Mouse (Mus musculus) MEL (cell line): ENCODE data around the gene Nkx2-9. TPM values are rescaled to one million over a fixed set of nuclear protein-coding genes. Genes with fewer than 3 reads are reported as not detected.

ENCODE experiments used
- DNase-seq: peaks from one replicate; pipeline ENCODE4 v3.0.0; 2011; ENCODE audit warnings: low read depth, low spot score
- H3K27ac ChIP-seq: 2 replicates; pipeline ENCODE4 v1.5.1; 2012; ENCODE audit warnings: low read depth, mild to moderate bottlenecking, control low read depth, low read length, moderate library complexity; ENCODE audit not compliant: control insufficient read depth
- H3K27me3 ChIP-seq, 2 experiments: fragments of 150-350 bp in 1 of 2; sonication (generic) in 1 of 2; 2 replicates each; pipeline ENCODE4 v1.6.1; 2012; ENCODE audit warnings: low read length in 2 of 2, mild to moderate bottlenecking in 2 of 2, improper control_type of control experiment in 1 of 2, moderate library complexity in 1 of 2; ENCODE audit not compliant: insufficient read depth in 2 of 2, control insufficient read depth in 1 of 2
- H3K36me3 ChIP-seq, 2 experiments: 2 replicates each; pipeline ENCODE4 v1.6.1; 2012 to 2014; ENCODE audit warnings: low read length in 2 of 2, improper control_type of control experiment in 1 of 2, inconsistent platforms in 1 of 2, mild to moderate bottlenecking in 1 of 2; ENCODE audit not compliant: insufficient read depth in 2 of 2, control insufficient read depth in 1 of 2
- H3K4me1 ChIP-seq, 2 experiments: fragments of 150-350 bp in 1 of 2; sonication (generic) in 1 of 2; 2 replicates each; pipeline ENCODE4 v1.6.1; 2012; ENCODE audit warnings: low read length in 2 of 2, improper control_type of control experiment in 1 of 2, mild to moderate bottlenecking in 1 of 2; ENCODE audit not compliant: insufficient read depth in 2 of 2, control insufficient read depth in 1 of 2
- H3K4me3 ChIP-seq, 2 experiments: fragments of 150-350 bp in 1 of 2; sonication (generic) in 1 of 2; 2 replicates each; pipeline ENCODE4 v1.5.1; 2012; ENCODE audit warnings: low read depth in 2 of 2, low read length in 2 of 2, mild to moderate bottlenecking in 2 of 2, moderate library complexity in 2 of 2, control low read depth in 1 of 2, improper control_type of control experiment in 1 of 2; ENCODE audit not compliant: control insufficient read depth in 1 of 2, insufficient read depth in 1 of 2
- H3K79me2 ChIP-seq: 2 replicates; pipeline ENCODE4 v1.6.1; 2012; ENCODE audit warnings: mild to moderate bottlenecking, low read length, moderate library complexity; ENCODE audit not compliant: control insufficient read depth, poor library complexity, insufficient read depth
- H3K9ac ChIP-seq: 2 replicates; pipeline ENCODE4 v1.6.1; 2012; ENCODE audit warnings: low read depth, mild to moderate bottlenecking, control low read depth, low read length, moderate library complexity; ENCODE audit not compliant: control insufficient read depth, poor library complexity, severe bottlenecking
- H3K9me3 ChIP-seq: fragments of 150-350 bp; sonication (generic); replicated peaks from 2 replicates; pipeline ENCODE4 v1.6.1; 2012; ENCODE audit warnings: mild to moderate bottlenecking, low read length, improper control_type of control experiment, moderate library complexity; ENCODE audit not compliant: insufficient read depth
- CHD1 ChIP-seq: IDR thresholded peaks from 2 replicates; pipeline ENCODE4 v1.6.1; 2012; ENCODE audit warnings: low read depth, mild to moderate bottlenecking, inconsistent platforms, low read length, improper control_type of control experiment
- CHD2 ChIP-seq: IDR thresholded peaks from 2 replicates; pipeline ENCODE4 v1.6.1; 2011; ENCODE audit warnings: low read length, improper control_type of control experiment
- CTCF ChIP-seq, 3 experiments: IDR thresholded peaks in 2 of 3; conservative IDR thresholded peaks in 1 of 3; 2 replicates each; pipeline ENCODE4 v1.5.1; 2011 to 2012; ENCODE audit warnings: low read length in 3 of 3, low read depth in 2 of 3, mild to moderate bottlenecking in 2 of 3, improper control_type of control experiment in 1 of 3, inconsistent platforms in 1 of 3, mixed read lengths in 1 of 3, moderate library complexity in 1 of 3; ENCODE audit not compliant: control insufficient read depth in 1 of 3, insufficient read depth in 1 of 3, poor library complexity in 1 of 3, severe bottlenecking in 1 of 3
- E2F4 ChIP-seq: IDR thresholded peaks from 2 replicates; pipeline ENCODE4 v1.6.1; 2011; ENCODE audit warnings: low read depth, low read length, improper control_type of control experiment, borderline replicate concordance
- EP300 ChIP-seq, 2 experiments: IDR thresholded peaks; 2 replicates each; pipeline ENCODE4 v1.6.1; 2011; ENCODE audit warnings: improper control_type of control experiment in 2 of 2, low read length in 2 of 2, low read depth in 1 of 2, mild to moderate bottlenecking in 1 of 2
- GATA1 ChIP-seq: IDR thresholded peaks from 2 replicates; pipeline ENCODE4 v1.6.1; 2011; ENCODE audit warnings: low read depth, low read length, improper control_type of control experiment
- MAFK ChIP-seq: IDR thresholded peaks from 2 replicates; pipeline ENCODE4 v1.6.1; 2011; ENCODE audit warnings: low read depth, mild to moderate bottlenecking, low read length, improper control_type of control experiment, borderline replicate concordance
- MAX ChIP-seq: IDR thresholded peaks from 2 replicates; pipeline ENCODE4 v1.6.1; 2011; ENCODE audit warnings: low read length, improper control_type of control experiment
- MAZ ChIP-seq: IDR thresholded peaks from 2 replicates; pipeline ENCODE4 v1.6.1; 2012; ENCODE audit warnings: low read depth, mild to moderate bottlenecking, inconsistent platforms, low read length, improper control_type of control experiment
- MYB ChIP-seq: IDR thresholded peaks from 2 replicates; pipeline ENCODE4 v1.6.1; 2011; ENCODE audit warnings: mild to moderate bottlenecking, low read depth, low read length, improper control_type of control experiment
- NRF1 ChIP-seq: IDR thresholded peaks from 2 replicates; pipeline ENCODE4 v1.6.1; 2014; ENCODE audit warnings: low read depth, mild to moderate bottlenecking, inconsistent platforms, low read length, improper control_type of control experiment, moderate library complexity; ENCODE audit not compliant: poor library complexity, insufficient read depth, severe bottlenecking
- POLR2AphosphoS2 ChIP-seq: IDR thresholded peaks from 2 replicates; pipeline ENCODE4 v1.6.1; 2011; ENCODE audit warnings: low read length, improper control_type of control experiment
- POLR2AphosphoS5 ChIP-seq: IDR thresholded peaks from 2 replicates; pipeline ENCODE4 v1.6.1; 2012; ENCODE audit warnings: low read depth, borderline replicate concordance, mild to moderate bottlenecking, inconsistent platforms, low read length, moderate library complexity, mixed read lengths
- RAD21 ChIP-seq: IDR thresholded peaks from 2 replicates; pipeline ENCODE4 v1.6.1; 2011; ENCODE audit warnings: mild to moderate bottlenecking, low read depth, low read length, improper control_type of control experiment
- SMC3 ChIP-seq: IDR thresholded peaks from 2 replicates; pipeline ENCODE4 v1.6.1; 2011; ENCODE audit warnings: low read depth, low read length, improper control_type of control experiment
- TAL1 ChIP-seq: IDR thresholded peaks from 2 replicates; pipeline ENCODE4 v1.6.1; 2012; ENCODE audit warnings: mild to moderate bottlenecking, inconsistent platforms, low read length, moderate library complexity, mixed read lengths
- TCF12 ChIP-seq: IDR thresholded peaks from 2 replicates; pipeline ENCODE4 v1.6.1; 2014; ENCODE audit warnings: low read depth, mild to moderate bottlenecking, inconsistent platforms, low read length, improper control_type of control experiment, moderate library complexity
- UBTF ChIP-seq: IDR thresholded peaks from 2 replicates; pipeline ENCODE4 v1.6.1; 2012; ENCODE audit warnings: low read depth, mild to moderate bottlenecking, inconsistent platforms, low read length, improper control_type of control experiment, moderate library complexity, borderline replicate concordance; ENCODE audit not compliant: insufficient read depth
- ZC3H11A ChIP-seq: IDR thresholded peaks from 2 replicates; pipeline ENCODE4 v1.6.1; 2012; ENCODE audit warnings: low read depth, mild to moderate bottlenecking, inconsistent platforms, low read length, improper control_type of control experiment
- ZKSCAN1 ChIP-seq: IDR thresholded peaks from 2 replicates; pipeline ENCODE4 v1.6.1; 2012; ENCODE audit warnings: low read depth, mild to moderate bottlenecking, inconsistent platforms, low read length, improper control_type of control experiment, moderate library complexity
- ZMIZ1 ChIP-seq: IDR thresholded peaks from 2 replicates; pipeline ENCODE4 v1.6.1; 2012; ENCODE audit warnings: low read depth, mild to moderate bottlenecking, inconsistent platforms, low read length, improper control_type of control experiment, moderate library complexity
- polyA plus RNA-seq, 2 experiments: library from polyadenylated mRNA; stranded (reverse) in 1 of 2; unstranded in 1 of 2; fragments of >175 nt in 1 of 2; fragments of >200 nt in 1 of 2; gene quantifications; 2 replicates each; pipeline versions ENCODE4 v1.2.1 to v1.2.4; 2012; ENCODE audit warnings: low replicate concordance in 2 of 2, low read depth in 1 of 2; ENCODE audit not compliant: insufficient read length in 2 of 2, insufficient read depth in 1 of 2, missing spikeins in 1 of 2
- total RNA-seq: library from RNA; depleted of rRNA; stranded (reverse); fragments of 300-350 nt; gene quantifications from 2 replicates; pipeline ENCODE4 v1.2.3, GENCODE M21; 2012; rRNA removed

Gene Nkx2-9
- total RNA-seq = not detected in 2 replicates
- not detected for polyA plus RNA-seq

- H3K27me3 ChIP-seq = peaks cover under 1 to 8% of the 10 kb centered on the region in 2 experiments; a peak in 3 of 4 replicates
- TF ChIP-seq UBTF (no peak), ZMIZ1 (no peak), MAFK (no peak), GATA1 (no peak), SMC3 (no peak)
Observed at GRCm38 (mm10) chr12:56612761-56613437, at the start of gene Nkx2-9. Gene Nkx2-9, minus strand, starts transcription at chr12:56613284.

GRCm38 (mm10) chr12:56637181-56637566, 24.1 kb upstream of the Nkx2-9 start:
- H3K4me1 ChIP-seq = no peaks in the 10 kb centered on the region
- no peaks in the 10 kb centered on the region for H3K9me3 ChIP-seq
- H3K4me3 ChIP-seq = peak overlapping the region; percentile 23 to 51
- DNase-seq = peak; percentile 78
- no peak overlapping the region for H3K27ac ChIP-seq
- no peaks in the 10 kb centered on the region for H3K79me2 ChIP-seq
- H3K27me3 ChIP-seq = peaks cover 0 to 3% of the 10 kb centered on the region in 2 experiments; a peak in 2 of 4 replicates
- no peaks in the 10 kb centered on the region for H3K36me3 ChIP-seq
- H3K9ac ChIP-seq = 0 out of 2 replicates have a peak overlapping the region, but pooled peaks have one; percentile 6
- TF ChIP-seq UBTF (no peak), RAD21 (peak; percentile 58), EP300 (IDR thresholded peaks at IDR 0.05; ENCODE audit: low read depth in 1 of 2, low read length in 2 of 2) (0 out of 4 replicates have a peak, but pooled peaks of 1 of the 2 experiments have one; percentile 16), ZKSCAN1 (no peak), SMC3 (peak; percentile 51), GATA1 (peak; percentile 74), CHD2 (no peak), CTCF (IDR thresholded peaks at IDR 0.05 in 2 of 3, conservative IDR thresholded peaks at IDR 0.05 in 1 of 3; ENCODE audit: control insufficient read depth in 1 of 3, insufficient read depth in 1 of 3, low read depth in 2 of 3, low read length in 3 of 3, poor library complexity in 1 of 3, severe bottlenecking in 1 of 3) (peak; percentile 40 to 82 (median 46))

More at GRCm38 (mm10) chr12:56612761-56613437, at the start of gene Nkx2-9:
- Histone ChIP-seq H3K27ac (no peak within 1 kb of the TSS), H3K79me2 (no peaks in the 10 kb centered on the region), H3K9ac (no peak within 1 kb of the TSS), H3K9me3 (no peaks in the 10 kb centered on the region), H3K4me3 (no peak within 1 kb of the TSS), H3K36me3 (no peaks in the 10 kb centered on the region), H3K4me1 (no peaks in the 10 kb centered on the region)
- no peak for DNase-seq

- peak; percentile 77 for DNase-seq
- 0 out of 2 replicates have a peak overlapping the region, but pooled peaks have one; percentile 6 for H3K9ac ChIP-seq
- peak; percentile 63 to 89 (median 82) for TF ChIP-seq CTCF (IDR thresholded peaks at IDR 0.05 in 2 of 3, conservative IDR thresholded peaks at IDR 0.05 in 1 of 3; ENCODE audit: control insufficient read depth in 1 of 3, insufficient read depth in 1 of 3, low read depth in 2 of 3, low read length in 3 of 3, poor library complexity in 1 of 3, severe bottlenecking in 1 of 3)
- TF ChIP-seq MYB = no peak
- TF ChIP-seq TAL1 = no peak
- TF ChIP-seq SMC3 = peak; percentile 59
- TF ChIP-seq TCF12 = no peak
- no peak for TF ChIP-seq E2F4
- peak; percentile 52 for TF ChIP-seq ZC3H11A
- peak; percentile 77 for TF ChIP-seq RAD21
- TF ChIP-seq NRF1 = no peak
- no peak for TF ChIP-seq POLR2AphosphoS2
- TF ChIP-seq CHD2 = no peak
- no peak for TF ChIP-seq POLR2AphosphoS5
- no peak for TF ChIP-seq MAFK
- no peak for TF ChIP-seq MAZ
- TF ChIP-seq MAX = no peak
- no peak for TF ChIP-seq CHD1
Observed at GRCm38 (mm10) chr12:56636534-56637180, 23.6 kb upstream of the Nkx2-9 start.

More at GRCm38 (mm10) chr12:56636534-56637180, 23.6 kb upstream of the Nkx2-9 start:
- no peak overlapping the region for H3K27ac ChIP-seq
- H3K36me3 ChIP-seq = no peaks in the 10 kb centered on the region
- H3K79me2 ChIP-seq = no peaks in the 10 kb centered on the region
- no peaks in the 10 kb centered on the region for H3K9me3 ChIP-seq
- peak overlapping the region; percentile 23 to 51 for H3K4me3 ChIP-seq
- H3K27me3 ChIP-seq = peaks cover 0 to 3% of the 10 kb centered on the region in 2 experiments; a peak in 3 of 4 replicates
- no peaks in the 10 kb centered on the region for H3K4me1 ChIP-seq
